Mouse (Mus musculus) heart, adult 2 months (tissue): ENCODE measurements around the gene Kdm5b.
A peak's percentile ranks its signal among the peaks of the same experiment; 100 is the strongest.

ENCODE experiments used
- CTCF ChIP-seq: fragments of 200-600 bp; IDR thresholded peaks from 2 replicates; pipeline ENCODE4 v1.8.1; 2022; ENCODE audit warnings: antibody characterized with exemption, mild to moderate bottlenecking, moderate library complexity
- EP300 ChIP-seq: fragments of 200-500 bp; IDR thresholded peaks from 2 replicates; pipeline ENCODE4 v1.6.1; 2011; ENCODE audit warnings: low read depth, low read length, control low read depth; ENCODE audit not compliant: insufficient read depth
- POLR2A ChIP-seq: fragments of 200-500 bp; IDR thresholded peaks from 2 replicates; pipeline ENCODE4 v1.6.1; 2011; ENCODE audit warnings: mild to moderate bottlenecking, low read depth, low read length, control low read depth; ENCODE audit not compliant: insufficient read depth

GRCm38 (mm10) chr1:134559976-134560375 lies at the start of gene Kdm5b:
- TF ChIP-seq CTCF (no peak), EP300 (peak; percentile 83; the same call in 1 of the 2 replicates), POLR2A (peak; percentile 97)
